Mouse (Mus musculus): Measurements from ENCODE around the gene Hipk1.
"Not testable (repeated sequence)": the region's sequence is repeated elsewhere in the genome, so short reads cannot be mapped to it uniquely, and the experiment has no call there.

Gene Hipk1

GRCm38 (mm10) chr3:103791230-103792110, at the start of gene Hipk1:
Hipk1 (minus strand) TSS chr3:103791563.
- DNase-seq (ENCODE audit: low read depth), result peak; percentile 94

DNA sequence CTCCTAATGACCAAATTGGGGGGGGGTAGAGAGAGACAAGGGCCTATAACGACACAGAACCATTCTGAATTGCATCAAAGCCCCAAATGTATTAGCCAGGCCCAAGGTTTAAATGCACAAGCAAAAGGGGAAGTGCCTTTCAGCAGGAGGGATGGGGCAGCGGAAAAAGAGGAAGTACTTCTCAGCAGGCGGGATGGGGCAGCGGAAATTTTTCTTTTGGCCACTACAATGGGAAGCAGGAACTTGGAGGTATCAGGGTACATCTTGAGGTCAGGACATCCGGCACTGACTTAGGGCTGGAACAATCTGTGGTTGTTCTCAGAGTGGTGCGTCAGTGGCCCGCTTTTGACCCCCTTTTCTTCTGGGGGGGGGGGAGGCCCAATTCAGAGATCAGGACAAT, 49.6 kb upstream of the Hipk1 start:
- not testable (repeated sequence) for DNase-seq (ENCODE audit: low read depth)

- not testable (repeated sequence) for DNase-seq (ENCODE audit: low read depth)
Measured at GRCm38 (mm10) chr3:103840195-103840594, 48.8 kb upstream of the Hipk1 start.

- no peak for DNase-seq (ENCODE audit: low read depth)
Measured at GRCm38 (mm10) chr3:103839711-103840110, 48.3 kb upstream of the Hipk1 start.

DNA sequence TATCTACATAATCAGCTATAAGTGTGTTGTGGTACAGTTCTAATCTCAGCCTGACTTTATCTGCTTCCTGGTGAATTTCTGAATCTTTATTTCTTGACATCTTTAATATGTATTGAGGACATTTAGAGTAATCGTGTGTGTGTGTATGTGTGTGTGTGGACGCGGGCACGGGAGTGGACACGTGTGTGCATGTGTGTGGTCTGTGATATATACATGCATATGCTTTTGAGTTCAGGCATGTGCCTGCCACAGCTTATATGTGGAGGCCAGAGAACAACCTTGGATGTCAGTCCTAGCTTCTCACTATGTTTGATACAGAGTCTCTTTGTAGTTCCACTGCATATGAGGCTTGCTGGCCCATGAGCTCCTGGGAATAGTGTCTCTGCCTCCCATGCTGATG, 45.1 kb upstream of the Hipk1 start:
- DNase-seq (ENCODE audit: low read depth), result no peak

DNA sequence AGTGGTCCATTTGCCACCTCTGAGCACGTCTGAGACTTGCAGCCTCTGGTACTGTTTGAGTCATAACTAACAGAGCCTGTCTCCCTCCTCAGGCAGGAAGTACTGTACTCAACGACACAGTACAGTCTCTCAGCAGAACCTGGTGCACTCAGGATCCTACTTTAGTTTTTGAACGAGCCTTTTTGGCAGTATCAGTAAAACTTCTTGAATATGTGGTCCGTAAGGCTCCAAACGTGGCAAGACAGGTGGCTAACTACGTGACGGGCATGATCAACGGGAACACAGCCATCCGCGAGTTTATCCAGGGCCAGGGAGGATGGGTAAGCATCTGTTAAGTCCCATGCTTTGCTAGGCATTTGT, 44.6 kb upstream of the Hipk1 start:
- no peak for DNase-seq (ENCODE audit: low read depth)

- DNase-seq (ENCODE audit: low read depth), result no peak
Measured at GRCm38 (mm10) chr3:103835272-103835950, 44.0 kb upstream of the Hipk1 start.

DNA sequence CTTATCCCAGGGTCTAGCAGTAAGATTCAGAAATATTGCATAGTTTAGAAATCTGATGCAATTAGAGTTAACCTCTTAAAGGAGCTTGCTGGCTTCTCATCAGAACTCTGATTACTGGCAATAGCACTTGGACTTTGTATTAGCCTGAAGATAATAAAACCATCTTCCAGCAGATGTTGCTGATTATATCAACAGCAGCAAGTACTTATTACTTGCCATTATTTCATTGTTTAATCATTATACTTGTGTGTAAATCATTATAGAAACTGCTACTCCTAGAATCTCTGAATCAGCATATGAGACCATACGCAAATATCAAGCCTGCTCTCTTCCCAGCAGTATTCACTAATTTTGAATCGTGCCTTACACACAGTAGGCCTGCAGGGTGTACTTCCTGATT, 42.6 kb upstream of the Hipk1 start:
- no peak for DNase-seq (ENCODE audit: low read depth)

DNA sequence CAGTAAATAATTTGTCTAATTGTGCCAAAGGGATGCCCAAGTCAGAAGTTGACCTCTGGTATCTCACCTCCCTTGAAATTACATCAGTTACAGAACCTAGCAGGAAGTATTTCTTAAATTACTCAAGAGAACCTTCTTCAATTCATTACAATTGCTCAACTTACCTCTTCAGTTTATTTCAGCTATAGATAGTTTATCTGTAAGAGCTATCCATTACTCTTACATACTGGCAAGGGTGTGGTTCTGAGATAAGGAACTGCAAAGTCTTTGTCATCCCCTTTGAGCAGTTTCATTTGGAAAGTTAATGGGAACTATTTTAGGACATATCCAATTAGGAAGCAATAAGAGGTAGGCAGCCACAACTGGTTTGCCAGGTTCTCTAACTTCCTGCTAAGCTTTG, 41.1 kb upstream of the Hipk1 start, which contains the start of gene Bcl2l15:
TSS of gene Bcl2l15 (plus strand) at position 176 of the 400 bp plus-strand sequence.
- no peak for DNase-seq (ENCODE audit: low read depth)

DNA sequence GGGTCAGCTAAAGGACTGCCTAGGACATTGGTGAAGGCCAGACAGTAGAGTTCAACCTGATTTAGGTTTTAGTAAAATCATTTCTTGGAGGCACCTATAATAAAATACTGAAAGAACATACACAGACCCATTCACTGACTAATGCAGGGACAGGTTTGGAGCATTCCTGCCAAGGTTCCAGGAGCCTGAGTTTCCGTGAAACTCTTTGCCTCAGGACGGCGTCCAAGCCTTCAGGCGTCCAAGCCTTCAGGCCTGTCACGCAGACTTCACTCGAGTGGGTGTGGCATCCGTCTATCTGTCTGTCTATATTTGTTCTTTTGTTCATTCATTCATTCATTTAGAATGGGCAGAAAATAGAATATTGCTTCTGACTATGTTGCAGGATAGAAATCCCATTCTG, 39.8 kb upstream of the Hipk1 start:
- no peak for DNase-seq (ENCODE audit: low read depth)

- DNase-seq (ENCODE audit: low read depth), result not testable (repeated sequence)
Measured at GRCm38 (mm10) chr3:103830681-103831080, 39.3 kb upstream of the Hipk1 start.

- no peak for DNase-seq (ENCODE audit: low read depth)
Measured at GRCm38 (mm10) chr3:103829036-103829435, 37.7 kb upstream of the Hipk1 start.

DNA sequence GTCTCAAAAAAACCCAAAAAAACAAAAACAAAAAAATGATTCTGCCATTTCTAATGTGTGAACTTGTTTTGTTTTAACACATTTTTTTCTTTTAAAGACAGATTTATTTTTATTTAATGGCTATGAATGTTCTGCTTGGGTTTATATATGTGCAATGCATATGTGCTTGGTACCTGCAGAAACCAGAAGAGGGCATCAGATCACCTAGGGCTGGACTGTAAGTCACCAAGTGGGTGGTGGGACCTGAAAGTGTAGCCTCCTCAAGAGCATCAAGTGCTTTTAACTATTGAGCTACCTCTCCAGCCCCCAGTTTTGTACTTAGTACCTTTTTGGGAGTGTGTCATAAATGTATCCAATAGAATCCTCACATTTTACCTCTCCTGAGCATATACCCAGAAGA, 36.2 kb upstream of the Hipk1 start:
- DNase-seq (ENCODE audit: low read depth), result peak; percentile 39

- no peak for DNase-seq (ENCODE audit: low read depth)
Measured at GRCm38 (mm10) chr3:103810967-103811366, 19.6 kb upstream of the Hipk1 start.

DNA sequence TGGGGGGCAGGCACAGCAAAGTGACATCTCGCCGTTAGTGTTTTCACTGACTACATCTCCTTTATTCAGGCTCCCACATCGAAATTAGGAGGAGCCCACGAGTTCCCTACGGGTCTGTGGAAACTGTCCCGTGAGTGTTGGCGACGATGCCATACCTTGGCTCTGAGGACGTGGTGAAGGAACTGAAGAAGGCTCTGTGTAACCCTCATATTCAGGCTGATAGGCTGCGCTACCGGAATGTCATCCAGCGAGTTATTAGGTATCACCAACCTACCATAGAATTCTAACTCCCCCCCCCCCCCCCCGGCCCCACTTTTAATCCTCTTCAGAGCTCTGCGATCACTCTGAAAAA, 18.4 kb upstream of the Hipk1 start:
- no peak for DNase-seq (ENCODE audit: low read depth)

GRCm38 (mm10) chr3:103808891-103809798, 17.8 kb upstream of the Hipk1 start, which contains the start of the genes Dclre1b, Ap4b1 and Gm43064:
Dclre1b (minus strand) TSS chr3:103809444.
Ap4b1 (plus strand) TSS chr3:103809520.
Gm43064 (plus strand) TSS chr3:103809573.
- peak; percentile 95 for DNase-seq (ENCODE audit: low read depth)

DNA sequence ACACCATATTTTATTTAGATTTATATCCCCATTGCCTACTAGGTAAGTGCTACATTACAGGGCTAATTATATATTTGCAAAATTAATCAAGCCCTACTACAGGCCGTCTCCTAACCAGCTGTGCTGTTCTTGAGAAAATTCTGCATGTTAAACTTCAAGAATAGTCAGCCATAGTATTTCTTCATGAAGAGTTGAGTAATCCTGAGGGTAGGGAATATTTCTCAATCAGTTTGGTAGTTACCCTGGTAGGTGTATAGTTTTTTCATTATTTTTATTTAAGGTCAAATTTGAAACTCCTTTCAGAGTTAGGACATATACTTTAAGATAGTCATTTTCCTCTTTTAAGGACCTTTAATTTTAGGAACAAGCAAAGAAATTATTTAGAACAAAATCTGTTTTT, 14.3 kb upstream of the Hipk1 start:
- no peak for DNase-seq (ENCODE audit: low read depth)

DNA sequence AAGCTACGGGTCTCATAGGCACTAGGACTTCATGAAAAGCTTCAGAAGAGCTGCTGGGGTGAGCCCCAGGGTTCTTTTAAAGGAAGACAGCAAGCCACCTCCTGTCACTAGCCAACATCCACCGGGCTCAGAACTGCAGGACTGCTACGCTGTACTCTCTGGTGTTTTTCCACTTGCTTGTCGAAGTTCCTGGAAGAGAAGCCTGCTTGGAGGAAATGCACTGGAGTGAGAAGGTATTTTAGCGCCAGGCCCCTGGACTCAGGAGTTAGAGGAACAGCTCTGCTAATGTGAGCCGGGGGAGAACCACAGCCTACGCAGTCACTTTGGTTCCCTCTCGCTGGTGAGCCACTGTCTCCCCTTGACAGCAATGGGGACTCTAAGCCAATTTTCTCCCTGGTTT, 11.5 kb upstream of the Hipk1 start:
- peak; percentile 52 for DNase-seq (ENCODE audit: low read depth)

DNA sequence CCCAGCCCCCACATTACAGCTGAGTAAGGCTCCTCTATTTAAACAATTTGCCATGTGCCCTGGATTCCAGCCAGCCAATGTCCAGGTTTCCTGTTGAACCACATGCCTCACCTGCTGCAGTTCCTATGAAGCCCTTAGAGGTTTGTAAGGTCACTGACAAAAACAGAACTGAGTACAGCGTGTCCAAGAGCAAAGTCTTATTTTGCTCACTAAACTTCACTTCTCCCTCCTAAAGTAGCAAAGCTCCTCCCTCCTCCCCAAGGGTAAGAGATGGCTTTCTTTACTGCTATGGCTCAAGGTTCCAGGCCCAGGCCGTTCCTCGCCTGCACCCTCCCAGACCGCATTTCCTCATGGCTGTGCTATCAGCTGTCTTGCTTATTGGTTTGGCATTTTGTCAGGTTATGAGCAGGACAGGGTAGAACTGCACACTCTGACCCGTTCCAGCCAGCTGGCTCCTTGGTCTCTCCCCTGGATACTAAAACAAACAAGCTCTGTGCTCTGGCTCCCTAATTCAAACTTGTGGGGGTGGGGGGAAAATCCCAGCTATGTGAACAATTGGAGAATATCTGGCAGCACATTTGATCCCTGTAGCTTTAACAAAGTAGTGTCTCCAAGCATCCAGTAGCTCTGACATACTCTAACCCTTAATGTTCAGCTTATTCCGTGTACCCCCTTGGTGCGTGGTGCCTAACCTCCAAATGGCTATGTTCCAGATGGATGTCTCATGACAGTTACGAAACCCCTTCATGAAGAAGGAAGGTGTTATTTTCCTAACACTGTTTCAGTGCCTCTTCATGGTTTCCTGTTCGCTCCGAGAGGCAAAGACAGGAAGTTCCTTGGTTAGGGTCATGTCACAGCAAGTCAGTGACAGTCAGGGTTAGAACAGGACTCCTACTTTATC, 10.5 kb upstream of the Hipk1 start:
- peak; percentile 83 for DNase-seq (ENCODE audit: low read depth)

- no peak for DNase-seq (ENCODE audit: low read depth)
Measured at GRCm38 (mm10) chr3:103799507-103799906, 8.1 kb upstream of the Hipk1 start.

GRCm38 (mm10) chr3:103796389-103796788, 5.0 kb upstream of the Hipk1 start:
- DNase-seq (ENCODE audit: low read depth), result no peak
